Mouse (Mus musculus) thymus, postnatal 14 days (tissue): ENCODE measurements around the gene Gm44790.

Experiments
- DNase-seq: peaks from one replicate; pipeline ENCODE4 v3.0.0; 2021

The Gm44790 gene

DNA sequence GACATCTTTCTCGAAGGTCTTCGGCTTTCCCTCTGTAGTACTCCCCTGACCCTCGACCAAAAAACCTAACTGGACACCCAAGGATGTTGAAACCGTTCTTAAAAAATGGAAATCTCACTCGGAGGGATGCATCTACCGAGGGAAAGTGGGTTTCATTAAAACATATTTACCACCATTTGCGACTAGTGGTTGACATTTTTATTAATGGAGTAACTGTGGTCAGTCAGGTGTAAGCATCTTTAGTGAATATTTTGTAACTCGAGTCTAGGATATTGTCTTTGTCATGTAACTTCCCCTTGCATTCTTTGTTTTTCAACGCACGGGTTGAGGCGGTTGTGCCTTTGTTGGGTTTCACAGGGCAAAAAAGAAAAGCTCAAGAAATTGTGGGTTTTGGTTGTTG lies 21.5 kb upstream of the Gm44790 start:
- DNase-seq: peak; percentile 16

- no peak for DNase-seq
Observed at GRCm38 (mm10) chr6:86406306-86406705, 20.2 kb upstream of the Gm44790 start.

GRCm38 (mm10) chr6:86418711-86419110 lies 7.7 kb upstream of the Gm44790 start:
- DNase-seq: no peak

GRCm38 (mm10) chr6:86419239-86419638 lies 7.2 kb upstream of the Gm44790 start:
- no peak for DNase-seq

- DNase-seq: no peak
Observed at GRCm38 (mm10) chr6:86420491-86420890, 6.0 kb upstream of the Gm44790 start.

GRCm38 (mm10) chr6:86431531-86431930 lies 5.1 kb downstream of the Gm44790 start:
- no peak for DNase-seq

DNA sequence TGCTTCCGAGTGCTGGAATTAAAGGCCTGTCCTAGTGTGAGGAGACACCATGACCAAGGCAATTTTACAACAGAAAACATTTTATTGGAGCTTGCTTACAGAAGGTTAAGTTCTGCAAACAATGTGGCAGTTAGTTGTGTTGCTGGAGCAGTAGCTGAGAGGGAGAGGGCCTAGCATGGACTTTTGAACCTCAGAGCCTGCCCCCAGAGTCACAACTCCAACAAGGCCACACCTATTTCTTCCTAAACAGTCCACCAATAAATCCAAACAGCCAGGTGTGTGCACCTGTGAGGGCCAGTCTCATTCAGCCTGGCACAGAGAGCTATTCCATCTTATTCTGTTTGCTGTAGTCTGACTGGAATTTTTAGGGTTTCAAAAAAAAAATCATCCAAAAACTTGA lies 7.2 kb downstream of the Gm44790 start:
- DNase-seq: no peak

- peak; percentile 68 for DNase-seq
Observed at GRCm38 (mm10) chr6:86437711-86438110, 11.3 kb downstream of the Gm44790 start.

- DNase-seq: peak; percentile 92
Observed at GRCm38 (mm10) chr6:86438272-86439118, 12.0 kb downstream of the Gm44790 start, which contains the start of gene C87436. Gene C87436, plus strand, starts transcription at chr6:86438374.

DNA sequence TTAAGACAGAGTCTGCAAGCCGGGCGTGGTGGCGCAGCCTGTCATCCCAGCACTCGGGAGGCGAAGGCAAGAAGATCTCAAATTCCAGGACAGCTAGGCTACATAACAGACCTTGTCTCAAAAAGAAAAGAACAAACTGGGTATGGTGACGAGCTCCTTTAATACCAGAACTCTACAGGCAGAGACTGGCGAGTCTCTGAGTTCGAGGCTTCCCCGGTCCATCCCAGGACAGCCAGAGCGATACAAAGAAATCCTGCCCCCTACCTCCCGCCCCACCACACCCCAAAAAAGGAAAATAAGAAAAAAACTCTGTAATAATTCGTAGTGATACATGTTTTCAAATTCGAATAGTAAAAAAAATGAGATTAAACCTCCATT lies 12.7 kb downstream of the Gm44790 start:
- DNase-seq: no peak

- no peak for DNase-seq
Observed at GRCm38 (mm10) chr6:86439531-86439930, 13.1 kb downstream of the Gm44790 start.

GRCm38 (mm10) chr6:86441571-86441970 lies 15.1 kb downstream of the Gm44790 start:
- no peak for DNase-seq

DNA sequence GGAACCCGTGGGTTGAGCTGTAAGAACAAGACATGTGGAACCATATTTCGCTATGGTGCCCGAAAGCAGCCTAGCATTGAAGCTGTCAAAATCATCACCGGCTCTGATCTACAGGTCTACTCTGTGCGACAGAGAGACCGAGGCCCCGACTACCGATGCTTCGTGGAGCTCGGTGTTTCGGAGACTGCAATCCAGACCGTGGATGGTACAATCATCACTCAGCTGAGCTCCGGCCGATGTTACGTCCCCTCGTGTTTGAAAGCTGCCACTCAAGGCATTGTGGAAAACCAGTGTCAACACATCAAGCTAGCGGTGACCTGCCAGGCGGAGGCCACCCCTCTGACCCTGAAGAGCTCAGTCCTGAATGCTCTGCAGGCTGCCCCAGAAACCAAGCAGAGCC lies 19.1 kb downstream of the Gm44790 start:
- no peak for DNase-seq

GRCm38 (mm10) chr6:86446927-86447568 lies 20.6 kb downstream of the Gm44790 start:
- DNase-seq: no peak

GRCm38 (mm10) chr6:86456727-86457126 lies 30.3 kb downstream of the Gm44790 start:
- no peak for DNase-seq

GRCm38 (mm10) chr6:86463079-86463478 lies 36.6 kb downstream of the Gm44790 start:
- no peak for DNase-seq

GRCm38 (mm10) chr6:86471317-86471716 lies 44.9 kb downstream of the Gm44790 start:
- no peak for DNase-seq

GRCm38 (mm10) chr6:86471760-86472099 lies 45.3 kb downstream of the Gm44790 start:
- DNase-seq: no peak

GRCm38 (mm10) chr6:86472100-86472955 lies 45.9 kb downstream of the Gm44790 start:
- peak; percentile 100 for DNase-seq

DNA sequence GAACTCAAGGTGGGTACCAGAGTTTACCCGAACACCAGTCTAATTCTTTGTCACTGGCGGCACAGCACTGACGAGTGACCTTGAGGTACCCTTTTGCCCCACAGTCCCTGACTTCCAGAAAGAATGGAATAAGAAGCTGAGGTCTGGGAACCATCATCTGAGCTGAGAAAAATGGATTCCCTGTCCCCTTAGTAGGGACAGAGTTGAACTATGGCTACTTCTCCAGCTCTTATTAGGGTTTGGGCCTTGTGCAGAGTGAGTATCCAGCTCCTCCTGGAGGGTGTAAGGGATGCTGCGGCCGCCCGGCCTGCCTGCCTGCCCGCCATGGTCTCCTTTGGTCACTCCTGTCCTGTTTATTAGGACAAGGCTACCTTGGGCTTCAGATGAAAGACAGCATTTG lies 46.6 kb downstream of the Gm44790 start:
- DNase-seq: peak; percentile 32

DNA sequence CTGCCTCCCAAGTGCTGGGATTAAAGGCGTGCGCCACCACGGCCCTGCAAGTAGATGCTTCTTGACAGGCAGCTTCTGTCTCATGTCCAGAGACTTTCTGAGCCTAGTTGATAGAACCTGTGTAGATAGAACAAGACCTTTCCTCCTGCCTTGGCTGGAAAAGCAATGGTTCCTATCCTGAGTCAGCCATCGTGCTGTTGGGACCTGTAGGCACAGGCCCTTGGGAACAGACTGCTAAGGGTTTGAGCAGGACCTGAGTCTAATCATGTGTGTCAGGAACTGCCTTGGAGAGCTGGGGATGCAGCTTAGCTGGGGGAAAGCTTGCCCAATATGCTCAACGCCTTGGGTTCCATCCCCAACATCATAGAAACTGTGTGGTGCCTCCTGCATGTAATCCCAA lies 47.6 kb downstream of the Gm44790 start:
- DNase-seq: no peak

DNA sequence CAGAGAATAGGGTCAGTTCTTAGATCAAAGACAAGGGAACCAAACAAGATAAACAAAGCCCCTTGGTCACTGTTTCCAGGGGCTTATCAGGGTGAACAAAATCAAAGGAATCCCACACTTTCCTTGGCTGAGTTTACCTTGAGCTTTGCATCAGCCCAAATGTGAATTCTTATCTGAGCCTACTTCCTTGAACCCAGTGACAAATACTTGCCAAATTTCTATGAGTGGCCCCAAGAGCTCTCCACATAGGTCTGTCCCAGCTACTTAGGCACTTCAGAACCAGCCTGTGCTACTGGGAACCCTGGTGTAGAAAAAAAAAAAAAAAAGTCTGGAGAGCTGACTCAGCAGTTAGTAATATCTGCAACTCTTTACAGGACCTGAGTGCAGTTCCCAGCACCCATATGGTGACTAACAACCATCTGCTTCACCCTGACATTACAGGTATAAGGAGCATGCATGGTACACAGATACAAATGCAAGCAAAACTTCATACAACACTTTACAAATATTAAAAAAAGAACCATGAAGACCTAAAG lies 48.3 kb downstream of the Gm44790 start:
- no peak for DNase-seq

GRCm38 (mm10) chr6:86475462-86476167 lies 49.2 kb downstream of the Gm44790 start:
- no peak for DNase-seq
